Mouse (Mus musculus) liver, embryonic 16.5 days (tissue): ENCODE results near the gene Inpp4b. TPM values are rescaled to one million over a fixed set of nuclear protein-coding genes. Genes with fewer than 3 reads are reported as not detected.

Source experiments
- ATAC-seq: fragments of 200-750 bp; cut with Nextera tagmentation; 2 replicates; pipeline ENCODE4 v1.8.0; 2017; ENCODE audit warnings: low read depth, mild to moderate bottlenecking, moderate number of reproducible peaks, moderate library complexity
- H3K27ac ChIP-seq: fragments of 300-500 bp; sonication (generic); 2 replicates; pipeline ENCODE4 v1.5.1; 2014; ENCODE audit warnings: mild to moderate bottlenecking, low read length
- H3K27me3 ChIP-seq: fragments of 300-500 bp; sonication (generic); 2 replicates; pipeline ENCODE4 v1.6.1; 2014; ENCODE audit warnings: low read depth, low read length, mixed read lengths; ENCODE audit not compliant: control insufficient read depth, insufficient read depth
- H3K36me3 ChIP-seq: fragments of 300-500 bp; sonication (generic); 2 replicates; pipeline ENCODE4 v1.6.1; 2014; ENCODE audit warnings: mild to moderate bottlenecking; ENCODE audit not compliant: control insufficient read depth, insufficient read depth
- H3K4me1 ChIP-seq: fragments of 300-500 bp; sonication (generic); 2 replicates; pipeline ENCODE4 v1.6.1; 2014; ENCODE audit warnings: low read depth, low read length, mixed read lengths; ENCODE audit not compliant: control insufficient read depth
- H3K4me2 ChIP-seq: fragments of 300-500 bp; sonication (generic); 2 replicates; pipeline ENCODE4 v1.6.1; 2014; ENCODE audit warnings: low read depth, low read length, mixed read lengths
- H3K4me3 ChIP-seq: fragments of 300-500 bp; sonication (generic); 2 replicates; pipeline ENCODE4 v1.5.1; 2014; ENCODE audit warnings: low read depth, mild to moderate bottlenecking, low read length
- H3K9ac ChIP-seq: fragments of 300-500 bp; sonication (generic); 2 replicates; pipeline ENCODE4 v1.6.1; 2014; ENCODE audit warnings: low read depth, low read length
- H3K9me3 ChIP-seq: fragments of 300-500 bp; sonication (generic); replicated peaks from 2 replicates; pipeline ENCODE4 v1.6.1; 2016; ENCODE audit warnings: low read length; ENCODE audit not compliant: control insufficient read depth
- WGBS: fragments of 180-500 bp; shearing (Covaris S2); extraction: QIAGEN DNeasy Blood & Tissue Kit; methylation state at CpG from one replicate; pipeline ENCODE4 v1.1.7; 2014; ENCODE audit not compliant: insufficient replicate concordance; 5-methylcytosine and 5-hydroxymethylcytosine counted together
- polyA plus RNA-seq: library from polyadenylated mRNA; unstranded; fragments of >200 nt; fragmentation: Nextera tagmentation; extraction: Ambion mirVana; gene quantifications from 2 replicates; pipeline ENCODE4 v1.2.1, GENCODE M21; 2015

Gene Inpp4b
- polyA plus RNA-seq, 1 experiment from 2014 or later = 1.5 TPM

DNA sequence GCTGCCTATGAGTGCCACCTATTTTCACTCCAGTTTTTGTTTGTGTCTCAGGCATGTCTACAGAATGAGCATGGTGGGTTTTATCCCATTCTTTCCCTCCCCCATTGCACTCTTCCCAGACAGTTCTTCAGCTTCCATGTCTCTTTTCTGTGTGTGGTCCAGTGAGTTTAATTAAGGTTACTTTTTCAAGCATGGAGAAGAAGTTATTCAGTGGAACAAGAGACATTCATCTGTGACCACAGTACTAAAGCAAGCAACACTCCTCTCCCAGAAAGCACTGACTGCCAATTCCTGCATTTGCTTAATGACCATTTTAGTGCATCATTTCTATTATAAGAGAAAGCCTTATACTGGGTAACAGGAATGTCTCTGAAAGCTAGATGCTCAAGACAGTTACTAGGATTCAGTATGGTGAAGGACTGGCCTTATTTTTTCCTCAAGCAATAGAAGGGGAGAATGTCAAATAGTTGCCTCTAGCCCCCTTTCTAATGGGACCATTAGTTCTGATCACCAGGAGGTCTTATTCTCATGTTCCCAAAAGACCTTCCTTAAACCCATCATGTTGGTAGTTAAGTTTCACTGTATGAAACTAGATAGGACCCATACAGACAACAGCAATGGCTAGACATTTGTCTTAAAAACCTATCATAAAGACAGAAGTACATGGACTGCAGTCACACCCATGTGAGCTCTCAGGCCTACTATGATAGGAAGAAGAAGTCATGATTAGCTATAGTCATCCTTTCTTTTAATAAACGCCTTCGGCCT, 147.7 kb downstream of the Inpp4b start:
- Histone ChIP-seq H3K27ac (no peak overlapping the region), H3K27me3 (no peaks in the 10 kb centered on the region), H3K4me2 (no peak overlapping the region), H3K4me1 (no peaks in the 10 kb centered on the region), H3K9ac (no peak overlapping the region), H3K9me3 (no peaks in the 10 kb centered on the region), H3K4me3 (no peak overlapping the region), H3K36me3 (no peaks in the 10 kb centered on the region)
- no peak for ATAC-seq
- 68% methylated on average over 2 of the region's 2 CpGs for WGBS

DNA sequence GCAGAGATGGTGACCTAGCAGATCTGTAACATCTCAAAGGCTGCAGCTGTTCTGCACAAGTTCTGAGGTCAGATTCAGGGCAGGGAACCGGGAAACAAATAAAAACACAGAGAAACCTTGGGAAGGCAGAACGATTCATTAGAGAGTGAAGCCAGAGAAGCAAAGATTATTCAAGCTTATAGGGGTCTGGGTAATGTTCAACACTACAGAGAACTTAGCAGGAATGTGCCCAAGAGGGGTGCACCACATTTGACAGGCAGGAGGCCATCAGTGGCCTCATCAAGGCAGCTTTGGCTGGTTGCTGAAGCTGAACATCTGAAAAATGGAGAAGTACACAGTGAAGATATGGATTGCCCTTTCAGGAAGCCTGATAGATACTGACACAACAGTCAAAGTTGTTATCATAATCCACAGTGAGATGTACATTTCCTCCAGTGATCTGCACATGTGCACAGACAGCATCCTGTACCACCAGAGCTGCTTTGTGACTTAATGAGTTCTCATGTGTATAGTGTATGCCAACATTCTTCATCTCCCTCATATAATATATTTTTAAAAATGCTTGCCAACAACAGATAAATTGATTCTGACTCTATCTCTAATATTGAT, 148.8 kb downstream of the Inpp4b start:
- Histone ChIP-seq H3K27ac (no peak overlapping the region), H3K4me3 (no peak overlapping the region), H3K27me3 (no peaks in the 10 kb centered on the region), H3K4me2 (no peak overlapping the region), H3K9ac (no peak overlapping the region), H3K9me3 (no peaks in the 10 kb centered on the region), H3K4me1 (no peaks in the 10 kb centered on the region), H3K36me3 (no peaks in the 10 kb centered on the region)
- WGBS = 40% methylated on average over 2 of the region's 2 CpGs
- ATAC-seq = no peak

DNA sequence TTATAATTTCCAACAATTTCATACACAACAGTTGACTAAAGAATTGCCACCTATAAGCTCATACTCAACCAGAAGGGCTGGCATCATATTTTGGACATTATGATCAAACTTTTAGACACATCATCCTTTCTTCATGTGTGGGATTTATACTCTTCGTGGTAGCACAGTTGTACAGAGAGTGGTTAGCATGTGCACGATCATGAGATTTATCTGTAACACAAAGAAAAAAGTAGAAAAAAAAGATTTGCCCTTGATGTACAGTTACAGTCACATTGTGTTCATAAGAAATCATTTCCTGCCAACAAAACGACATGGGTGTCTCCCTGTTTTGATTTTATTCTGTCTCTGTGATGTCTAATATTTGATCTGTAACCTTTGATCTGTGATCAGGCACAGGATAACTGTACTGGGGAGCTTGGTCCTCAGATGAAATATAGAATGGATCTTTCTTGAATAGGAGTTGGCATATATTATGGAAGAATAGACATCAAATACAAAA, 149.4 kb downstream of the Inpp4b start:
- no peaks in the 10 kb centered on the region for H3K27me3 ChIP-seq
- H3K4me1 ChIP-seq = no peaks in the 10 kb centered on the region
- H3K27ac ChIP-seq = no peak overlapping the region
- H3K36me3 ChIP-seq = no peaks in the 10 kb centered on the region
- H3K9me3 ChIP-seq = no peaks in the 10 kb centered on the region
- no peak overlapping the region for H3K4me2 ChIP-seq
- H3K4me3 ChIP-seq = no peak overlapping the region
- no peak overlapping the region for H3K9ac ChIP-seq
- WGBS = 39% methylated on average over 3 of the region's 3 CpGs
- no peak for ATAC-seq

DNA sequence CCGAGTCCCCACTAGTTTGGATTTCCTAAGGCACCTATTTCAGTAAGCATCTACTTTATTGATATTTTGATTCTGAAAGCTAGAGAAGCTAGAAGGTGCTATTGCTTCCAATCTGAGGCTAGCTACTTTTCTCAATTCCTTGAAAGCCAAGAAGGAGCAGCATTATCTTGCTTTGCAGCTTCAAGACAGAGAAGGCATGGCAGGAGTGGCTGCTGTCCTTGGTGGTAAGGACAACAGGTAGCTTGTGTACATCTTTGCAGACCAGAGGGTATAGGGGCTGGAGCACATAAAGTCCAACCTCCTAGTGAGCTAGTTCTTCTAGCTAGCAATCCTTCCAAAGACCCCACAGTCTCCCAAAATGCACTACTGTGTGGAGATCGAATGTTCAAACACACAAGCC, 152.5 kb downstream of the Inpp4b start:
- 56% methylated on average over 2 of the region's 2 CpGs for WGBS
- no peaks in the 10 kb centered on the region for H3K27me3 ChIP-seq
- H3K4me2 ChIP-seq = no peak overlapping the region
- no peak for ATAC-seq
- H3K4me1 ChIP-seq = no peaks in the 10 kb centered on the region
- no peaks in the 10 kb centered on the region for H3K9me3 ChIP-seq
- H3K36me3 ChIP-seq = no peaks in the 10 kb centered on the region
- H3K9ac ChIP-seq = no peak overlapping the region
- H3K27ac ChIP-seq = no peak overlapping the region
- no peak overlapping the region for H3K4me3 ChIP-seq

DNA sequence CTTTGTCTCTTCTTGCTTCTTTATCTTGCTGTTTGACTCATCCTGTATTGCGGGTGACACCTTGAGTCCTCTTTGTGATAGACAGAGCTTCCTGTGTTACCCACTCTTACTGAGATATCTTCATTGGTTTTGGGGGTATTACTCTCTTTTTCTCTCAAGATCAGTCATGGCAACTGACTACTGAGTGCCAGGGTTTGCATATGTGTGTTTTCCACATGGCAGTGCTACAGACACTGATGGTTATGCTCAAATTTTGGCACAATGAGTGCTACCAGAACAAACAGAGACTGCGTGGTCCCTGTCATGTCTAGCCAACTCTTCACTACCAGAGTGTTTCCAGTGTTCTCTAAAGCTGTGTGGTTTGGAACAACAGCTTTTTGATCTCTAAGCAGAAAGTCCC, 155.3 kb downstream of the Inpp4b start:
- Histone ChIP-seq H3K36me3 (no peaks in the 10 kb centered on the region), H3K4me2 (no peak overlapping the region), H3K9ac (no peak overlapping the region), H3K4me3 (no peak overlapping the region), H3K27ac (no peak overlapping the region), H3K27me3 (no peaks in the 10 kb centered on the region), H3K9me3 (no peaks in the 10 kb centered on the region), H3K4me1 (no peaks in the 10 kb centered on the region)
- no peak for ATAC-seq
- 43% methylated on average over 2 of the region's 2 CpGs for WGBS

DNA sequence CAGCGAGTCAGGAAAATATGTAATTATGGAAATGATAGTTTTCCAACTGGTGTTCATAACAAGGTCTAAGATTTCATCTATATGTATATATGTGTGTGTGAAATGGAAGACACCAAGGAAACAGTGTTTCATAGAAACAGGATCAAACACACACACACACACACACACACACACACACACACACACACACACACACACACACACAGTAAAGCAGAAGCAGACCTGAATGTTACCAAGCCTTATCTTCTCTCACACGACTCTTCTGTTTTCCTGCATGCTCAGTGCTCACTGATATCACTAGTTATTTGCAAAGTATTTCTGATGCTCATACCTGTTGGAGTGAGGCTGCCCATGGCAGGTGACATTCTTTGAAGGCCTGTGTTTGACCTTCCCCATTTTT, 159.9 kb downstream of the Inpp4b start:
- Histone ChIP-seq H3K4me3 (no peak overlapping the region), H3K27me3 (no peaks in the 10 kb centered on the region), H3K9ac (no peak overlapping the region), H3K36me3 (no peaks in the 10 kb centered on the region), H3K27ac (no peak overlapping the region), H3K9me3 (no peaks in the 10 kb centered on the region), H3K4me1 (no peaks in the 10 kb centered on the region), H3K4me2 (no peak overlapping the region)
- 28% methylated on average over 2 of the region's 2 CpGs for WGBS
- ATAC-seq = no peak

DNA sequence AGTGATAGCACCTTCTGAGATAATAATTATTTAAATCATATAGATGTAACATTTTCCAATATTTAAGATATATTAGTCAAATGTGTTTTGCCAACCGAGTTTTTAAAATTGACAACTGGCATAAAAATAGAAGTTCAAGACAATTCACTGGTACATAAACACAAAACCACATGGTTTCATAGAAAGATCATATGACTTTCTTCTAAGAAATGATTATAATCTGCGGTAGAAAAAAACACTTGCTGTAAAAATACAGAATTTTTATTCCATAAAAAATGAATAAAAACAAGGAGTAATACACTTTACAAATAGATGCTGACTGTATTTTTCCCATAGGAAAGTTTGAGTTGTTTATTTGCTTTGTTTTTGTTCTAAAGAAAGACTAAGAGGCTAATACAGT, 160.6 kb downstream of the Inpp4b start:
- Histone ChIP-seq H3K27me3 (no peaks in the 10 kb centered on the region), H3K4me1 (no peaks in the 10 kb centered on the region), H3K9me3 (no peaks in the 10 kb centered on the region), H3K4me3 (no peak overlapping the region), H3K4me2 (no peak overlapping the region), H3K27ac (no peak overlapping the region), H3K36me3 (no peaks in the 10 kb centered on the region), H3K9ac (no peak overlapping the region)
- ATAC-seq = no peak
- 55% methylated on average over 2 of the region's 2 CpGs for WGBS

DNA sequence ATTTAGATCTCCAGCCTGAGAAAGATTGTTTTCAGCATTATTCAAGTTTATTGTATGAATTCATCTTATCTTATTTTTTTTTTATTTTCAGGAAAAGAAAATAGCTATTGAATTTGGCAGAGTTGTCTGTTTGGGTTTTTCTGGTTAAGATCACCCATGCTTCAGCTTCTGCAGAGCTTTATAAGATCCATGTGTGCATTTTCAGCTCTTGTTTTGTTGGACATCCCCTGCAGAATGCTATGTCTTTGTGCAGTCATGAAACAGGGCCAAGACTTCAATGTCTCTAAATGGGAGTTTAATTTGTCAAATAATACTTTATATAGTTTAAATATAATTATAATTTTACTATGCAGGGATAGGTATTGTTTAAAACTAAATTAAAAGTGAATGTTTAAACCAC, 170.5 kb downstream of the Inpp4b start:
- Histone ChIP-seq H3K27ac (no peak overlapping the region), H3K36me3 (no peaks in the 10 kb centered on the region), H3K4me1 (no peaks in the 10 kb centered on the region), H3K4me3 (no peak overlapping the region), H3K9ac (no peak overlapping the region), H3K27me3 (no peaks in the 10 kb centered on the region), H3K4me2 (no peak overlapping the region), H3K9me3 (no peaks in the 10 kb centered on the region)
- no peak for ATAC-seq

DNA sequence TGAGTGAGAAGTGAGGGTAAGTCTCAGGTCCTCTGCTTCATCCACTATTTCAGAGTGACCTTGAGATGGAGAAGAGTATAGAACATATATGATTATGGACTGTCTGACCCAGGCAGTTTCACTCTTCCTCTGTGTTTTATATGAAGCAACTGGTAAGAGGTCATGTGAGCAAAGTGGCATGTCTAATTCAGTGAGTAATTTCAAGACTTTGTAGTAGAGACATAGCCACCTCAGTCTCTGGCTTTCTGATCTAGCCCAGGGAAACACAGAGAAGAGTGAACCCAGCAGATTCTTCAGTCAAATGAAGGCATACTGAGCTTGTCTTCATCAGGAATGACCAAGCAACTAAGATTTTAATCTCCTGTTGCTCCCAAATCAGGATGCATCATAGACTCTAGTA, 172.1 kb downstream of the Inpp4b start:
- Histone ChIP-seq H3K4me2 (no peak overlapping the region), H3K9ac (no peak overlapping the region), H3K4me1 (no peaks in the 10 kb centered on the region), H3K27ac (no peak overlapping the region), H3K27me3 (no peaks in the 10 kb centered on the region), H3K36me3 (no peaks in the 10 kb centered on the region), H3K9me3 (no peaks in the 10 kb centered on the region), H3K4me3 (no peak overlapping the region)
- no peak for ATAC-seq
